Mouse (Mus musculus): ENCODE data around the gene Gm10570.

DNA sequence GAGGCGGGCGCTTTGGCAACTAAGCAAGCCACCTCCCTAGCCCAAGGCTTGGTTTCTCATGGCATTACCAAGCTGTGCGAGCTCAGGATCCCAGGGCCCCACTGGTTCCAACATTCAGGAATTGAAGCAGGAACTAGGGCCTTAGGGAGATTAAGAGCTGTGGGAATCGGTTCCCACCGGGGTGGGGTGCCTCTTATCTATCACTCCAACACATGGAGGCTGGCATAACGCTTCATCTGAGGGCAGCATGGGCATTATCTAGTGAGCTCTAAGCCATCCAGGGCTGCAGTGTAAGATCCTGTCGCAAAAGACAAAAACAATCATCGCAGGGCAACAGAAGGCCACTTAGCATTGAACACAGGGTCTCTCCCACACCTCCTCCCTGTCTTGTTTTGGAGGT lies 14.0 kb downstream of the Gm10570 start:
- TF ChIP-seq CTCF (IDR thresholded peaks at IDR 0.05; ENCODE audit: insufficient read depth, low read depth, low read length) (no peak), POLR2A (IDR thresholded peaks at IDR 0.05; ENCODE audit: insufficient read depth, low read depth, low read length) (no peak)

Data from olfactory bulb, adult 2 months (tissue).